8 mouse cellular contexts compared by ENCODE assay signal in the genomic region with DNA sequence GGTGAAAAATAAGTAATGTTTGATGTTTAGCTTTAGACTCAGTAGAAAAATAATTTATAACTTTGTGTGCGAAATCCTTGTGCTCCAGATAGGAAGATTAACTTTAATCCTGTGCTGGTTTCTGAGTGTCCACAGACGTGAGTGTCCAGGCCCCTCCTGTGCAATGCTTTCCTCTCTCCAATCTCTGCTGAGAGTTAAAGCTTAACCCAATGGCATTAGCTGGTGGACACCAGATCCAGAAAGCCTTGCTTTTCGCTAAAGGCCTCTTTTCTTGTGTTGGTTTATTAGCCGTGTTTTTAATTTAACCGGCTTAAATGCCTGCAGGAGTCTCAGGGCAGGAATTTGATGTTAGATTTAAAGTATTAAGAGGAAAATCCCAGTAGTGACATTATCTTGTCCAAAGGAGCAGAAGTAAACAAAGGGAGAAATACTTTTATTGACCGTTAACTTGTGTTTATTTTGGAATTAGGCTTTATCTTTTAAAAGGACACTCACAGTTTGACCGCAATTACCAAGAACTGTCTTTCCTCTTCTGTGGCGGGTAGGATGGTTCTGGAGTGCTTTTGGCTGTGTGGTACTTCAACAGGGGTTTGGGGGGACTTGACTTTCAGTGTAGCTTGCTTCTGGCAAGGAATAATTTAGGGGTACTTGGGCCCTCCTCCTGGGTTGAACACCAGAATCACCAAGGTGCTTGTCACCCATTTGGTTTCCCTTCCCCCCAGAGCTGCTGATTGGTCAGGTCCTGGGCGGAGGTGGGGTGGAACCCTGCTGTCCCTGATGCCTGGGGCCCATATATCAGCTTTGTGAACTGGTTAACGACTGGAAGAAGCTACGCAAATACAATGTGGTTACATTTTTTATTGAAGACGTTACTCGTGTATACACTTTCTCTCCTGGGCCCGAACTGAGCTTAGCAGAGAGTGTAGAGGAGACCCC.
DNase-seq lines count a peak whose midpoint lies in the region; ATAC-seq and TF ChIP-seq lines count a peak whose summit lies in the region.

No protein-coding gene starts in this region.

- H3ac ChIP-seq in myocyte (ENCODE audit: control insufficient read depth, insufficient read length): no peak overlapping the region

- no peaks in the 10 kb centered on the region for H3K36me3 ChIP-seq in kidney, embryonic 14.5 days (ENCODE audit: control insufficient read depth, insufficient read depth, low read length)
- no peaks in the 10 kb centered on the region for H3K36me3 ChIP-seq in myocyte (ENCODE audit: control insufficient read depth, insufficient read depth)

- no peaks in the 10 kb centered on the region for H3K27me3 ChIP-seq in kidney, embryonic 14.5 days (ENCODE audit: control insufficient read depth, insufficient read depth, low read length)
- no peaks in the 10 kb centered on the region for H3K27me3 ChIP-seq in myocyte (ENCODE audit: control insufficient read depth, insufficient read depth, insufficient read length)

- DNase-seq in spleen, adult 12 weeks (ENCODE audit: low spot score): peak; percentile 72
- no peak for DNase-seq in spleen, adult 18-20 months
- DNase-seq in urinary bladder, adult 2 months (ENCODE audit: low spot score): no peak
- DNase-seq in cerebellum, postnatal 14 days: no peak
- DNase-seq in right cerebral cortex, postnatal 25 days: no peak

- peak overlapping the region; percentile 51; the same call in 1 of the 2 replicates for H3K9ac ChIP-seq in kidney, embryonic 14.5 days (ENCODE audit: low read depth, low read length)

- no peaks in the 10 kb centered on the region for H3K9me3 ChIP-seq in kidney, embryonic 14.5 days (ENCODE audit: control insufficient read depth, low read length)

- peak overlapping the region; percentile 79; the same call in 1 of the 2 replicates for H3K27ac ChIP-seq in kidney, embryonic 14.5 days (ENCODE audit: low read depth, low read length)

- peaks cover 100% of the 10 kb centered on the region for H3K79me2 ChIP-seq in myocyte (ENCODE audit: control insufficient read depth, insufficient read depth)

- peak overlapping the region; percentile 71 for H3K4me2 ChIP-seq in kidney, embryonic 14.5 days (replicated peaks; ENCODE audit: low read depth, low read length)
- peak overlapping the region; percentile 92 for H3K4me2 ChIP-seq in myocyte (ENCODE audit: low read depth)

- H3K4me1 ChIP-seq in kidney, embryonic 14.5 days (ENCODE audit: control insufficient read depth, insufficient read depth, low read length): peaks cover 25% of the 10 kb centered on the region; the same call in 1 of the 2 replicates

- H3K4me3 ChIP-seq in kidney, embryonic 14.5 days (ENCODE audit: low read length): peak overlapping the region; percentile 33
- no peak overlapping the region for H3K4me3 ChIP-seq in myocyte

- WGBS in kidney, embryonic 14.5 days: 34% methylated on average over 14 of the region's 14 CpGs

- no peak for TF ChIP-seq POLR2A in myocyte (IDR thresholded peaks at IDR 0.05; ENCODE audit: insufficient read length, low read depth)

- ATAC-seq in erythroid progenitor cell, adult 5-6 weeks (replicated peaks; ENCODE audit: low FRiP score, poor library complexity, severe bottlenecking): peak; percentile 92
- ATAC-seq in kidney, embryonic 14.5 days (ENCODE audit: low FRiP score, low TSS enrichment): peak; percentile 61; the same call in 1 of the 2 replicates

TF ChIP-seq in myocyte, 11 proteins besides CTCF, POLR2A, EP300 and RAD21:
- TF ChIP-seq TCF3 (IDR thresholded peaks at IDR 0.05; ENCODE audit: insufficient read length, low read depth) (no peak), MAX (IDR thresholded peaks at IDR 0.05; ENCODE audit: low read depth) (no peak), SRF (IDR thresholded peaks at IDR 0.05; ENCODE audit: control insufficient read depth, insufficient read length, low read depth) (no peak), CEBPB (IDR thresholded peaks at IDR 0.05; ENCODE audit: insufficient read depth, poor library complexity, severe bottlenecking) (no peak), TCF12 (IDR thresholded peaks at IDR 0.05; ENCODE audit: insufficient read depth, poor library complexity, severe bottlenecking) (no peak), E2F4 (IDR thresholded peaks at IDR 0.05; ENCODE audit: insufficient read depth) (no peak), MYOG (IDR thresholded peaks at IDR 0.05; ENCODE audit: control insufficient read depth in 1 of 3, insufficient read depth in 1 of 3, insufficient read length in 2 of 3, low read depth in 2 of 3) (no peak), REST (IDR thresholded peaks at IDR 0.05; ENCODE audit: insufficient read depth, insufficient read length) (no peak), USF1 (IDR thresholded peaks at IDR 0.05; ENCODE audit: low read depth) (no peak), MYOD1 (IDR thresholded peaks at IDR 0.05; ENCODE audit: control insufficient read depth in 1 of 3, insufficient read length in 2 of 3, low read depth in 2 of 3) (no peak), POLR2AphosphoS2 (IDR thresholded peaks at IDR 0.05; ENCODE audit: insufficient read length, low read depth) (no peak)
